Mouse (Mus musculus) skeletal muscle tissue, adult 2 months (tissue): Measurements from ENCODE around the gene Bub3.

Source experiments
- DNase-seq: peaks from one replicate; pipeline ENCODE4 v3.0.0-alpha.2; 2012; ENCODE audit warnings: low read depth, low spot score

Bub3 gene

DNA sequence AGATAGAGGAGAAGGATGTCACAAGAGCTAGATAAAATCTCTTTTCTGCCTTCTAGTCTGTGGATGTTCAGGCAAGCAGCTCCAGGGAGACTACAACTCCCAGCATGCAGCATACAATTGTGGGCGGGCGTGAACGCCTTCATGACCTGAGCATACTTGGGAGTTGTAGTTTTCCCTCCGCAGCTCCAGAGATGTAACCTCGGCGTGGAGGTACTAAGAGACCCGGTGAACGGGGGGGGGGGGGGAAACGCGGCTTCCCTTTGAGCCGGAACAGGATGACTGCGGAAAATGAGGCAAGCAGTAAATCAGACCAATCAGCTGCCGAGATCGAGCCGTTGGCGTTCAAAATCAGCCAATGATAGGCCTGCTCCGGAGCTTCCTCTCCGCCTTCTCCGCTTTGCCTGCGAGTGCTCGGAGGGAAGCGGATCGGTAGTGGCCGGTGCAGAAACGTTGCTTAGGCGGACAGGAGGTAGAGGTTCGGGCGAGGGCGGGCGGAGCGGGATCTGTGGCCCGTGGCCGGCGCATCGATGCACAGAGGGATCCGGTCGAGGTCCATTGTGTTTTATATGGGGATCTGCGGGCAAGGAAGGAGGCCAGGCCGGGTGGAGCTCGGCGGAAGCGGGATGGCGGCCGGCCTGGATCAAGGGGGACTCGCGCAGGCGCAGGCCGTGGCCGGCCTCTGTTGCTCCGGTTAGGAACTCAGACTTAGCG, at the start of gene Bub3:
Gene Bub3, plus strand, starts transcription at position 237 of the 711 bp plus-strand sequence.
- peak; percentile 94 for DNase-seq

DNA sequence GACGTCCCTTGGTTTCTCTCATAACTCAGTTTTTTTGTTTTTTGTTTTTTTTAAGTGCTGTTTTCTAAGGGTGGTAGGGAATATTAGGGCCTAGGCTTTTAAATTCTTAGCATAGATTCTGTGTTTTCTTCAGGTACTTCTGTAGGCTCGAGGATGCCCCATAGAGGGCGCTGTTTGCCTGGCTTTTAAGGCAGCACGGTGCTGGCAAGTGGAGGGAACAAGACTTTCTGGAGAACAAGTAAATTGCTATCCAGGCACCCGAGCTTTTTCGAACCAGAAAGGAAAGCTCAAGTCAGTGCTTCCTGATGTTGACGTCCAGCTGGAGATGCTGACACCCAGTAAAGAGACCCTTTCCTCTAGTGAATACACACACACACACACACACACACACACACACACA, 20.0 kb upstream of the Bub3 start:
- DNase-seq: peak; percentile 58

DNA sequence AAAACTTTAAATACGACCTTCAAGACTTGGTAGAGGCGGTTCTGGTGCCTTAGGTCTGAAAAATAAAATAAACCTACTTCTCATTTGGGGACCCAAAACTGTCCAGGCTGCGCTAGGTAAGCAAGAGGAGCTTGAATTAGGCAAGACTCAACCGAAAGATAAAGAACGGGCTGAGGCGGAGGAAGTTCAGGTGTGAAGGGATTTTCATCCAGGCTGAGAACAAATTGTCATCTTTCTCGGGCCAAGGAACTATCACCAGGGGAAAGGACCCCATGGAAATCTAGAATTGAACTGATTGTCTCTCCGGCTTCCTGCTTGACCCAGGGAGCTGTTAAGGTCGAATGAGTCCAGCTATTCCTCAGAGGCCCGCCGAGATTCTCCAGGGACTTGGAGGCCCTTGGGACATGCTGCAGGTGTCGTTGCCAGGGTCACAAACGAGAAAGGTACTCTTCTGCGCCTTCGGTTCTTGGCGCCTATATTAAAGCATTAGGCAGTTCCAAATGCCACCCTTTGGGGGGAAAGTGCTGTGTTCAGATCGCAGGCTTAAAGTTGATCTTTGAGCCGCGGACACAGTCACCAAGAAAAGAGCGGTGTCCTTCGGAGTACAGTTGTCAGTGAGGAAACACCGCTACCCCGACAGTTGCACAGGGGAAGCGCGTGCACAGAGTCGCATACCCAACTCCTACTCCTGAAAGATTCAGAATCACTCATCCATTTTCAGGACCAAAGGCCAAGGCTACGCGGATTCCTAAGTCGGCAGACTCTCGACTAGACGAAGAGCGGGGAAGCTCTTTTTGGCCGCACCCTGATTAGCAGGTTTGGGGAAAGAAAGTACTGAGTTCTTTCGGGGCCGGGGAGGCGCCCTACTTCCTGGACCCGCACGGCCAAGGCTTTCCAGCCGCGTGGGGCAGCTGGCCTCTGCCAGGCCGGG, 18.6 kb upstream of the Bub3 start:
- no peak for DNase-seq

- DNase-seq: no peak
Observed at GRCm38 (mm10) chr7:131542115-131542871, 17.7 kb upstream of the Bub3 start, which contains the start of gene Hmx3. Gene Hmx3, plus strand, starts transcription at chr7:131542867.

GRCm38 (mm10) chr7:131542872-131543622, 17.0 kb upstream of the Bub3 start:
- no peak for DNase-seq

DNA sequence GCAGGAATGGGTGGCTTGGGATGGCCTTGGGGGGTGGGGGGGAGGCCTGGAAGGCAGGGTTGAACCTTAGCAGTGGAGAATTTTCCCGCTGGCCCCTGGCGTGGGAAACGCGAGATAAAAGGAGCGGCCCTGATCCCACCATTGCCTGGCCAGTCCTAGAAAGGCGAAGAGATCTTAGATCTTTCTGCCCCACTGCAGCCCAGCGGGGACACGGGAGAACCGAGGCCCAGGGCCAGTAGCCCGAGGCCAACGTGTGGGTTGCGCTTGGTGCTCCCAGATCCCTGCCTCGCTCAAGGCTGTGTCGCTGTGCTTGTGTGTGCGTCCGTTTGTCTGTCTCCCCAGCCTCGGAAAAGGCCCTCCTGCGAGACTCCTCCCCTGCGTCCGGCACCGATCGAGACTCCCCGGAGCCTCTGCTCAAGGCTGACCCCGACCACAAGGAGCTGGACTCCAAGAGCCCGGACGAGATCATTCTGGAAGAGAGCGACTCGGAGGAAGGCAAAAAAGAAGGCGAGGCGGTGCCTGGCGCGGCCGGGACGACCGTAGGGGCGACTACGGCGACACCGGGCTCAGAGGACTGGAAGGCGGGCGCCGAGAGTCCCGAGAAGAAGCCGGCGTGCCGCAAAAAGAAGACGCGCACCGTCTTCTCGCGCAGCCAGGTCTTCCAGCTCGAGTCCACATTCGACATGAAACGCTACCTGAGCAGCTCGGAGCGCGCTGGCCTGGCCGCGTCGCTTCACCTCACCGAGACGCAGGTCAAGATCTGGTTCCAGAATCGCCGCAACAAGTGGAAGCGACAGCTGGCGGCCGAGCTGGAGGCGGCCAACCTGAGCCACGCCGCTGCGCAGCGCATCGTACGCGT, 16.2 kb upstream of the Bub3 start:
- DNase-seq: no peak

DNA sequence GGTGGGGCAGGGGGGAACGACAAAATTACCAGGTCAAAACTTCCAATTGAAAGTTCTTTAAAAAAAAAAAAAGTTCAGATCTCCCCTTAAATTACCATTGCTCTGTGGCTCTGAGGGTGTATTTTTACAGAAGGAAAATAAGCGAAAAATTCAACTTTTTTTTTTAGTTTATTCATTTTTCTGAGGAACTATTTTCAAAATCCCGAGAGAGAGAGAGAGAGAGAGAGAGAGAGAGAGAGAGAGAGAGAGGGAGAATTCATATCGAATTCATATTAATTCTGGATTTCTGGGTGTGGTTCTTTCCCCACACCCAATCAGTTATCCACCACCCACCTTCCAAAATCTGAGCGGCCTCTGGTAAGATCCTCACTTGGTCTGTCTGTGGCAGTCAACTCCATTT, 15.2 kb upstream of the Bub3 start:
- no peak for DNase-seq

- no peak for DNase-seq
Observed at GRCm38 (mm10) chr7:131545701-131546385, 14.2 kb upstream of the Bub3 start.

DNA sequence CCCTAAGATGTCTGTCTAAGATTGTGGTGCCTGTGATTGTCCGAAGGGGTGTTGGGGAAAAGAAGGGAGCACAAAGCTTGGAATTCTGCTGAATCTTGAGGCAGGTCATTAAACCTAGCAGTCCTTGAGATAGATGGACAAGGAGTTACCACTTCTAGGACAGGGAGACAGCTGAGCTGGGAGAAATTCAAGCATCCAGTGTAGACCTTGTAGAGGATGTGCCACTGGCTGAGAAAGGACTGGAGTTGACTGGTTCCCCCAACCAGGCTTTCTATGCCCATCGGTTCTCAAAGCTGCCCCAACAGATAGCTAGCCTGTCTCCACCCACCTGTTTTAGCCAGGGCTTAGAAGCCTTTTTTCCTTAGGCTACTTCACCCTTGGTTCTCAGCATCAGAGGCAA, 13.6 kb upstream of the Bub3 start:
- DNase-seq: no peak

GRCm38 (mm10) chr7:131547481-131547880, 12.5 kb upstream of the Bub3 start:
- DNase-seq: no peak

GRCm38 (mm10) chr7:131548473-131548872, 11.5 kb upstream of the Bub3 start, which contains the start of gene Hmx2:
Gene Hmx2, plus strand, starts transcription at chr7:131548773.
- no peak for DNase-seq

GRCm38 (mm10) chr7:131551471-131551870, 8.6 kb upstream of the Bub3 start:
- DNase-seq: no peak

DNA sequence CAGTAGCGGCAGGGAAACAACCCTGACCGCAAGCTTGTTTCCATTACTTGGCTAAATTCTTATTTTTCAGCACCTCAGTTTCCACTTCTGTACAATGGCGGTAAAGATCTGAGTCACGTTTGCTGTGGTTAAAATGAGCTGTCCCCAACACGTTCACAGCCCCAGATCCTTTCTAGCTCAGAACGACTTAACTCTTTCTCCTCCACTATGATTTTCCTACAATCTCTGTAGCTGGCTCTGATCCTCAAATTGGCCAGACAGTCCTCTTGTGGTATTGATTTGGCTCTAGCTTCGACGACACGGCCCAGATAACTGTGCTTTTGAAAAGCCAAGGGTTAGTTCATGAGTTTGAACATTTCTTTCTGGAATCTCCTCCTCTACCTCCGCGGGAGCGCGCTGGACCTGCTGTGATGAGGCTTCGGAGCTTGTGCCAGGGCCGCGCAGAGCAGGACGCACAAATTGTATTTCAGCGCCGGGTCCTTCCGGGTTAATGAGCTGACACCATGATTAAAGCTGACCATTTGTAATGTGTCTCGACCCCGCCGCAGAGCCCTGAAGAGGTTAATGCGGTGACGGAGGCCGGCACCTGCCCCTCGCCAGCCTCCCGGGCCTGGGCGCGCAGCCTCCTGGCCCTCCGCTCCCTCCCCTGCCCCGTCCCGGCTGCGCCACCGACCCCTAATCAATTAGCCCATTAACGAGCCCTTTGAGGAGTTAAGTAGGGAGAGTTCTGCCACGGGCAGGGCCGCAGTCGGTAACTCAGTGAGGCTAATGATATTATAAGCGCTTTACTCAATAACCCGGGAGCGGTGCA, 7.9 kb upstream of the Bub3 start:
- DNase-seq: no peak

- no peak for DNase-seq
Observed at GRCm38 (mm10) chr7:131552781-131553180, 7.2 kb upstream of the Bub3 start.

- DNase-seq: no peak
Observed at GRCm38 (mm10) chr7:131553771-131554175, 6.2 kb upstream of the Bub3 start.

GRCm38 (mm10) chr7:131554341-131555180, 5.5 kb upstream of the Bub3 start:
- DNase-seq: no peak

GRCm38 (mm10) chr7:131555301-131556081, 4.5 kb upstream of the Bub3 start:
- no peak for DNase-seq
